Mouse (Mus musculus): ENCODE data around the gene Cit.

The Cit gene

DNA sequence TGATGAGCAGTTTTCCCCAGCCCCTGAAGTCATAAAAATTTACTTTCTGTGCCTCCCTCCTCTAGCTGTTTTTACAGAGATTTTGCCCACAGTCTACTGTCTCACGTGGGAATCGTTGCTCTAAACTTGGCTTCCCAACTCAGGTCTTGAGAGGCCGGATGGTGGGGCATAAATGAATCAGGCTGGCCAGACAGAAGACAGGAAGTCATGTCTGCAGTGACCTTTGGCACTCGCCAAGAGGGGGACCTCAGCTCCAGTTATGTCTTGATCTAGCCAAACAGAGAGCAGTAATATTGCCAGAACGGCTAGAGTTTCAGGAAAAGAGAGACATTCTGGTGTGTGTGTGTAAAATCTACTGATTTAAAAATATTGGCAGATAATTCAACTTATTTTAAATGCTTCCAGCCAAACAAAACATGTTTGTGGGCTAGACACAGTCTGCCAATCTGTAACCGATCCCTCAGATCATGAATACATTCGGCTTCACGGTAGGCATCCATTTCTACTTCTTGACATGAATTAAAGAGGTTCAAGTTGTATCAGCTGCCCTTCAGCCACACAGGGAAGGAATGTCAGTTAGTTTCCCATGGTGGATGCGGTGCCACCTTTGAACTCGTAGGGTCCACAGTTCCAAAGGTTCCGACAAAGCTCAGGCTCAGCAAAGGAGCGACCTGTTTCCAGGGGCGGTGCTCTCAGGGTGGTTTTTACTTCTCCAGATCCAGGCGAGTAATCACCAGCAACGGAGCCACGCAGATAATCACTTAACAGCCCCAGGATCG is 5.4 kb downstream of the Cit start:
- no peak for DNase-seq (ENCODE audit: low read depth)

DNA sequence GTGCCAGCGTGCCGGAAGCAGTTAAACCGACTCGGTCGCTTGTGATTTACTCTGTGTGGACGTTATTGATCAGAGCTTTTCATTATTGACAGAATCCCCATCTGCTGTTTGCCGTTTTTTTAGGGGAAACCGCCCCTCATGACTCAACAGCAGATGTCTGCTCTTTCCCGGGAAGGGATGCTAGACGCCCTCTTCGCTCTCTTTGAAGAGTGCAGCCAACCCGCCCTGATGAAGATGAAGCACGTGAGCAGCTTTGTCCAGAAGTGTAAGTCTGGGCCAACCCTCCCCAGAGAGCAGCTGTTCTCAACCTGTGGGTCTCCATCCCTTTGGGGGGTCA is 5.9 kb downstream of the Cit start:
- DNase-seq (ENCODE audit: low read depth) = no peak

DNA sequence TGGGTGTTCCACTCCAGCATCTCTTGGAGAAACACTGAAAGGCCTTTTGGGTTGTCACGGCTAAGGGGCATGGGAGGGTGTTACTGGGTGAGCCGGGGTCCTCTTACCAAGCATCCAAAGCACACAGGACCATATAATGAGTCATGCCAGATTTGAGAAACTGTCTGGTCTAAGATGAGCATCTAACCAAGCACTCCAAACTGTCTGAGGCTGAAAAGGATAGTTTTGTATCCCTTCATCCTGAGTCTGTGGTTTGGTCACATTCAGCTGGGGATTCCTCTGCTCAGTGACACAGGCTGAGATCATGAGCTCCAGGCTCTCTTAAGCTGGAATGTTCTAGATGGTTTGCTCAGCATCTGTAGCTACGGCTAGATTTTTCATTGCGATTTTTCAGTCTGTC is 7.4 kb downstream of the Cit start:
- no peak for DNase-seq (ENCODE audit: low read depth)

DNA sequence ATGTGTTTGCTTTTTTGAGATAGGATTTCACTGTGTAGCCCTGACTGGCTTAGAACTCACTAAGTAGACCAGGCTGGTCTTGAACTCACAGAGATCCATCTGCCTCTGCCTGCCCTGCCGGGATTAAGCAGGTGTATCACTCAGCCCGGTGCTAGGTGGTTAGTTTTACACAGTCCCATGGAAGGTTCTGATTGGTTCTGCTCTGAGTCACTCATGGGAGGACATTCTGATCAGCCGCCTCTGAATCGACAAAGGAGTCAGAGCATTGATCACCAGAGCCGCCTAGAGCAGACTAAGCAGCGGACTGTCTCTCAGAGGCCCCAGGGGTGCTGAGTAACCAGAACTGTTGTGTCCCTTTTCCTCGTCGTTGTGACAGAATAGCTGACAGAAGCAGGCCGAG is 8.6 kb downstream of the Cit start:
- no peak for DNase-seq (ENCODE audit: low read depth)

DNA sequence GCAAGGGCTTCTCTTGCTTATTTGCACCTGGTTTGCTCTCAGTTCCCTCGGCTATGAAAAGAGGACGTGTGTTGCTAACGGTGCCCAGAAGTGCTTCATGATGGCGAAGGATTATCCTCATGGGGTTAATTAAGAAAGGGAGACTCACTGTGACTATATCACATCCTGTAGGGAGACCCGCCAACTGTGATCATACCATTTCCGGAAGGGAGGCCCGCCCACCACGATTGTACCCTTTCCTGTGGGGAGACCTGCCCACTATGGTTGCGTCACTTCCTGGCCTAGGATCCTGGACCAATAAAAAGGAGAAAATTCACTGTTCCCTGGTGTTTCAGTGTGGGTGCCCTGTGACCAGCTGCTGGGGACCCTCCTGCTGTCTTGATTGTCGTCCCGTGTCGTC is 9.3 kb downstream of the Cit start:
- DNase-seq (ENCODE audit: low read depth) = peak; percentile 91

DNA sequence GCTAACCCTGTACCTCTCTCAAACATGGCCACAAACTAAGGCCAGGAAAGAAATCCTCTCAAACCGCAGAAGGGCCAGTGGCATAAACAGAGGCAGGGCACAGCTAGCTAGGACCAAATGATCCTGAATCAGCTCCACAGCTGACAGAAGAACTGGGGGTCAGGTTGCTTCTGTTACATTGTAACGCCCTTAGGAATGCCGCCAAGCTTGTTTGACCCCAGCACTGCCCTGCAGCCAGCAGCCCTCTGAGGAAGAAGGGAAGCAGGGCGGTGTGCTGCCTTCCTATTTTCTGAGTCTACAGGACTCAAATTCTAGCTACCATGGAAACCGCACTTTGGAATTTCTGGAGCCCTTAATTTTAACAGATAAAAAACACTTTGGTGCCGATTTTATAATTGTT is 13.6 kb downstream of the Cit start:
- DNase-seq (ENCODE audit: low read depth) = no peak

DNA sequence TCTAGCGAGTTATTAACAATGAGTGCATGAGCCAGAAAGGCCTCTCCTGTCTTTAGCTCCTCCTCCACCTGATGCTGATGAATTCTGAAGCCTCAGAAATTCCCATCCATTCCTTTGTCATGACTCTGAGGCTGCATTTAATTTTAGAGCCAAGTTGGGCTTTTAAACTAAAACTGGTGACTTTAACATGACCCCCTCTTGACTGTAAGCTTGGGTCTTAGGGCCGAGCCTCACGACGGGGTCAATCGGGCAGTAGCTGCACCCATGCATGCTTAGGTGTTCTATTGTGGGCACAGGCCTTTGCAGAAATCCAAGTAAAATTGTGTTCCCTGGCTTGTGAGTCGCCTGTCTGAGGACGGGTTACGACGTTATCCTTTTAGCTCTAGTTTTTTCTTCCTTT is 14.4 kb downstream of the Cit start:
- DNase-seq (ENCODE audit: low read depth) = no peak

DNA sequence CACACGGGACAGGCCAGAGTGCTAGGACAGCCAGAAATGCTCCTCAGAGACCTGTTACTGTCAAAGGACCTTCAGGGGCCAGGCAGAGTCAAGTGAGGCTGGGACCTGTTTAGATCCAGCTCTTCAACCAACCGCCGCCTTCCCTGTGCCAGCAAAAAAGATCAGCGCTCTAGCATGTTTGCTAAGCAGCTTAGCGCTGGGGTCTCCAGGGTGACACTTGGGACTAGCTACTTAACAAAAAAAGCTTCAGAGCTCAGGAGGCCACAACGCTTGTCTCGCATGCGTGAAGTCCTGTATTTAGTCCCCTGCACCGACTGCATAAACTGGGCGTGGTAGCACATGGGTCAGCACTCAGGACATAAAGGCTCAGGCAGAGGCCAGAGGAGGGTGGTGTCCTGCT is 16.9 kb downstream of the Cit start:
- no peak for DNase-seq (ENCODE audit: low read depth)

DNA sequence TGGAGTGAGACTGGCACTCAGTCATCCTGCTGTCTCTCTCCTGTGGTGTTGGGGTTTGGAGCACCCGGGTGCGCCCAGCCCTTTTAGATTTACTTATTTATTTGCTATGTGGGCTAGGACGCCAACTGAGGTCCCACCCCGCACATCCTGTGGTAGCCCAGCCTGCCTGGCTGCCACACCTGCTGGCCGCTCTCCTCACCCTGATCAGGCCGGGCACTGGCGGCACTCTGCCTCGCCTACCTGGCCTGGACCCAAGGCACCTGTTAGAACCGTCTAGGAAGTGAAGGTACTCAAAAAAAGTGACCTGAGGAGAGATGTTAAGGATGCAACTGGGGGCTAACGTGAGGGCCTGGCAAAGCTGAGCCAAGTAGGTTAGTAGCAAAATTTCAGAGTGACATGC is 17.4 kb downstream of the Cit start:
- DNase-seq (ENCODE audit: low read depth) = no peak

DNA sequence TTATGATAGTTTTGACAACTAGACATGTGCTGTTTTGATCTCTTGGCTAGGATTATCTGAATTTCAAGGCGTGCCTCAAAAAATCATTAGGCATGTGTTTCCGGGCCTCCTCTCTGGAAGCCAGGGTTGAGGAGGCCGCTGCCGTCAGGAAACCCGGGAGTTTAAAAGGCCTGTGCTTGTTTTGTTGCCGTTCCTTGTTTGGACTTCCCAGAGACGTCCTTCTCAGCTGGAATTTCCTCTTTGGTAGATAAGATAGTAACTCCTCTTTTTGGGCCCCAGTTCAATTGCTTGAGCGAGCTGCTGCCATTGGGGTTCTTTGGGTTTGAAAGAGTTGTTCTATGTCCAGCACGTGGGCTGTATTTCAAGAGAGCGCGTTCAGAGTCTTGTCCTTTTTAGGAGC is 21.2 kb downstream of the Cit start:
- no peak for DNase-seq (ENCODE audit: low read depth)

DNA sequence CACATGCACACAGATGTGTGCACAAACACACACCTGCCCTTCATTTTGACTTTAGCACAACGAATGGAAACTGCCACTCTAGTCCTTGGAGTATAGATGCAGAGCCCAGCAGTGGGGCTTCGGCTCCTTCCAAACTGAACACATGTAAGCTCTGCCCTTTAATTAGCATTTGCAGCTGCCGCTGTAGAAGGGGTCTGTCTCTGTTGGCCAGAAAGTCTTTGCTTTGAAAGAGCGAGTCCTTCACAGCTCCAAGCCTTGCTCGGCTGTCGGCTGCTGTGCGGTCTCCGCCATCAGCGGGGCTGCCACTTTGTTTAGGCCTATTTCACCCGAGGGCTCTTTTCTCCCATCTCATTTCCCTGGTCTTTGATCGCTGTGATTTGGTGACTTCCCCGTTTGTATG is 23.5 kb downstream of the Cit start:
- no peak for DNase-seq (ENCODE audit: low read depth)

DNA sequence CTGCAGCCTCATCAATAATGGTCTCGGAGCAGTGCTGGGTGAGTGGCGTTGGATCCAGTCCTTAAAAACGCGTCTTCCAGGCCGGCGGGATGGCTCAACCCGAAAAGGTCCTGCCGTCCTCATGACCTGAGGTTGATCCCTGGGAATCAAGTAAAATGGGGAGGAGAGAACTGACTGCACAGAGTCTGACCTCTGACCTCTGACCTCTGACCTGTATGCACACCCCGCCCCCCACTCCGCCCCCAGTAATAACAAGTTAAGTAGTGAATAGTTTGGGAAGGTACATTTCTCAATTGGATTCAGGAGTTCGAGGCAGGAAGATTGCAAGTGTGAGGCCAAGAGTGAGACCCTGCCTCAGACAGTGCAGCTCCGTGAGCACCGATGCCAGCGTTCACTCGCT is 24.1 kb downstream of the Cit start:
- DNase-seq (ENCODE audit: low read depth) = no peak

DNA sequence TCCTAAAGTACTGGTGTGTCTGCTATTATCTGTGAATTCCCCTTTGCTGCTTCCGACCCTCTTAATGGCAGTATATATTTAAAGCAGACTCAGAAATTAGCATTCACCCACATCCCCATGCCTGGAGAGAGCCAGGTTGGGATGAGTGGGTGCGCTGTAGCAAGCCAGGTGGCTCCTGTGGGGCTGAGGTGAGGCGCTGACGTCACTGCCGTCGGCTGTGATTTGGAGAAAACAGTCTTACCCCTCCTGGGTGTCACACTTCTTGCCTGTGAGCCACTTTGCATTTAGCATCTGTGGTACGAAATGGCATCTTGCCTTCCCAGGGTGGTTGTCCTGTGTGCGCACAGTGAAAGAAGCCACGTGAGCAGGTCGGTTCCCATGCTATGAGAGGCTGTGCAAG is 26.1 kb downstream of the Cit start:
- no peak for DNase-seq (ENCODE audit: low read depth)

DNA sequence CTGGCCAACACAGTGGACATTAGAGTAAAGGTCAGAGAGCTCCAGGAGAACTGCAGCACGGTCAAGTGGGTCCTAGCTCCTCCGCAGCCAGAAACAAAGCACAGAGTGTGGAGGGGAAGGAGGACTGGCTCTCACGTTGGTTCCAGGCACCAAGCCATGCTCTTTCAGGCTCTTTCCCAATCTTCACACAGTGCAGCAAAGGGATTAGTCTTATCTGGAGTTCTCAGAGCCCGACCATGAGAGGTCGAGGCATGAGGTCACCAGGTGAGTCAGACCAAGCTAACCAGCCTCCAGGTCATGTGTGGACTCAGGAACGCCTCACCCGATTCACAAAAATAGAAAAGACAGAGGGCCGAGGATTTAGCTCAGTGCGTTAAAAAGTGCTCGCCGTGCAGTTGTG is 27.0 kb downstream of the Cit start:
- DNase-seq (ENCODE audit: low read depth) = no peak

DNA sequence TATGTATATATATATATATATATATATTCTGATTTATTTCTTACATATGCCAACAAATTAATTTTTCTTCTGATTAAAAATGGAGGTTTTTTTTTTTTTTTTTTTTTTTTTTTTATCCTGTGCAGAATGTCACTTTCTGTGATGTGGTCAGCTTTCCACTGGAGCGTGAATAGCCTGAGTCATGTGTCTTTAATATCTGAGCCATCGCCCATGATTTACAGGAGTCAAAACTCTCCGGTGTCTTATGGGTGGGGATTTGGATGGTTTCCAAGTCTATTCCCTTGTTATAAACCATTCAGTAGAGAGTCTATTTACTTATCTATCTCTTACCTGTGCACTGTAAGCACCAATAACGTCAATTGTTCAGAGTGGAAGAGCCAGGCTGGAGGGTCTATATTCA is 27.9 kb downstream of the Cit start:
- no peak for DNase-seq (ENCODE audit: low read depth)

DNA sequence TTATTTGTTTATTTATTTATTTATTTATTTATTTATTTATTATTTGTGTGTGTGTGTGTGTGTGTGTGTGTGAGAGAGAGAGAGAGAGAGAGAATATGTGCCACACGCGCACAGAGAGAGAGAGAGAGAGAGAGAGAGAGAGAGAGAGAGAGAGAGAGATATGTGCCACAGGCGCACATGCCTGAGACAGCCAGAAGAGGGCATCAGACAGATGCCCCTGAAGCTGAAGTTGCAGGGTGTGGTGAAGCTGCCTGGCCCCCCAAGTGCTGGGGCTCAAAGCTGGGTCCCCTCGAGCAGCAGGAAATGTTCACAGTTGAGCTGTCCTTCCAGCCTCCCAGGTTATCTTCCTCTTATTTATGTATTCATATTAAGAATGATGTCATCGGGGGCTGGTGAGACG is 32.3 kb downstream of the Cit start:
- peak; percentile 27 for DNase-seq (ENCODE audit: low read depth)

DNA sequence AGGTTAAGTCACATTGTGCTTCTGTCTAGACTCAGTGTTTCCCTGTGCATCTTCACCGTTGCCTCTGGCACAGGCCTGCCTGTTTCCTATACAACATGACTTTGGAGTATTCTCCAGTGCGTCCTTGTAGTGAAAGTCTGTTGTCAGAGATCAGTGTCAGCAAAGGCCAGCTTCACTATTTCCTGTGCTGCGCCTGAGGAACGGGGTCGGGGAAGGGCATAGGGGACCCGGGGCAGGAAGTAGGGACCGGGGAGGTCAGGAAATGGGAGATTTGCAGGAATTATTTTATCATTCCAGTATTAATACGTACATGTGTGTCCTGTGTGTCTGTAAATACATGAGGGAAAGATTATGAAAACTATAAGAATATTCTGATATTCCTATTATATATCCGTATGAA is 37.1 kb downstream of the Cit start:
- DNase-seq (ENCODE audit: low read depth) = no peak

DNA sequence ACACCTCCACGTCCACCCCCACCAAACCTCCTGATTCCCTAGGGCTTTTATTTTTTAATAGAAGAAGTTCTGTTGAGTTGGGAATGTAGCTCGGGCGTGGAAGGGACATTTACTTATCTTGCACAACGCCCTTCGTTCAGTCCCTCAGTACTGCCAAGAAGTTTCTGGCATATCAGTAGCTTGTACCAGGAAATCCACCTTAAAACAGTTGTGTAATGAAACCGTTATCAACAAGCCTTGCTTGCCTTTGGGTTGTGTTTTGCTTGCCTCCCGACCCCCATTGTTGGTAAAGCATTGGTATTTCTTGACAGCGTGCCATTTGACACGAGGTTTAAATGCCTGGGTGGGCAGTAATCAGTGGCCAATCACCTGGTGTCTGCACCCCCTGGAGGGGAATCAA is 39.4 kb downstream of the Cit start:
- no peak for DNase-seq (ENCODE audit: low read depth)

DNA sequence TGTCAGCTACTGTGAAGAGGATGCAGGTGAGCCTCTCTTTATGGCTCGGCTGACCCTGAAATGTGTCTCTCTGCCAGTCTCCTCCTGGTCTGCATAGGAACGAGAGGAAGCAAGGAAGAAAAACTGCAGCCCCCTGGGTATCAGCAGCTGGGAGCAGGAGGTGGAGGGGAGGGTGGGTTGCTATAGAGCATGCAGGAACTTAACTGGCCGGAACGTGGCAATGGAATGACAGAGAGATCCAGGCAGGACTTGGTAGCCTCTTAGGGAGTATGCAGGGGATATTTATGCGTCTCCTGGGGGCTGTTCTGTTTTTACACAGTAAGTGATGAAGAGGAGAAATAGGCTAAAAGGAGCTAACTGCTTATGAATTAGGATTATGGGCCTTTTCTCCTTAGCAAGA is 48.7 kb downstream of the Cit start:
- DNase-seq (ENCODE audit: low read depth) = no peak

DNA sequence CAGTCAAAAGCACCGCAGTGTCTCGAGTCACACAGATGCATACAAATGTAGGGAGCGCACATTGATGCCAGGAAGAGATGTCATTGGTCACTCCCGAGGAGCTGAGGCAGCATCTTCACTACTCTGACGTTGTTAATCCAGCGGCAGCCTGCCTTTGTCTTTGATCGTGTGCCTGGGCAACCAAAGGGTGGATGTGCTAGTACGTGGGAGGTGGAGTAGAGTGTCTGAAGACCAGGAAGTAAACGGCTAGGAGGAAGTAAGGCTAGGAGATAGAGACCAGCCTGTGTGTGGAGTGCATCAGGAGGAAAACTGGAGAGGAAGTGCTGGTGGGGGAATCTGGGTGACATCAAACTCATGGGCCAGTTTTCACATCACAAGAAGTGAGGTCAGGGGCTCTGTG is 52.0 kb downstream of the Cit start:
- no peak for DNase-seq (ENCODE audit: low read depth)

DNA sequence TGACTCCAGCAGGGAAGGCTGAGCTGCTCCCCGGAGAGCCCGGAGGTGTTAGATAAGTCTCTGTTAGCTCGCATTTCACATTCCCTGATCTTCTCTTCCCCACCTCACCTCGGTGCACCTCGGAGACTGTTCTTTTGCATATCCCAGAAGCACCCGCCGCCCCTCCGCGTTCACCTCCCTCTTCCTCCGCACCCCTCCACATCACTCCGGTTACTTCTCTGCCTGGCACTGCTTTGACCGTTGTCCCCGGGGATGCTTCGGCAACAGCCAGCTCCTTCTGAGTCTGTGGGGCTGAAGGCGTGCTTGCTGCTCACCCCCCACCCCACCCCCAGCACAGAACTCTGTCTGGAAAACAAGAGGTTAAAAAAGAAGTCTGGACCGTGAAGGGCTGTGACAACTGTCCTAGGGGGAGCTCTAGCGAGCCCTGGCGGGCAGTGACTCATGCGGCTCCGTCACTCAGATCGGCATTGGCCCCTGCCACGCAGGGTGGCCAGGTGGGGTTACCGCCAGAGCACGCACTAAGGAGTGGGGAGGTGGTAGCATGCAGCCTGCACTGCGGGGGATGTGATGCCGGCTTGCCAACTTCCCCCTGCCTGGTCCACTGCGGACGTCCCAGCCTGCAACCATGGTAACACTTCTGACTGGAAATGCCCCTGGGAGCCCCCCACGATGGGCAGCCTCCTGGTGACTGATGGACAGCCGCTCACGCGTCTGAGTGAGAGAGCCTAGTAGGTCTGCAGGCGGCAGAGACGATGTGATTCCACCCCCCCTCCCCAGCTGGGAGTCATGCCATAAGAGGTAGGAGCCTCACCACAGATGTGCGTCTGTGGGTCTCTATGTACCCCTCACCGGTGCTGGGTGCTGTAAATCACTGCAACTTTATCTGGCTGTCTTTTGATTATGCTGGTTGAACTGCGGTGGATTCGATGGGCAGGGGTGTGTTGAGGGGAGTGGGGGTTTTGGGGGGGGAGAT is 62.2 kb downstream of the Cit start:
- DNase-seq (ENCODE audit: low read depth) = peak; percentile 12

DNA sequence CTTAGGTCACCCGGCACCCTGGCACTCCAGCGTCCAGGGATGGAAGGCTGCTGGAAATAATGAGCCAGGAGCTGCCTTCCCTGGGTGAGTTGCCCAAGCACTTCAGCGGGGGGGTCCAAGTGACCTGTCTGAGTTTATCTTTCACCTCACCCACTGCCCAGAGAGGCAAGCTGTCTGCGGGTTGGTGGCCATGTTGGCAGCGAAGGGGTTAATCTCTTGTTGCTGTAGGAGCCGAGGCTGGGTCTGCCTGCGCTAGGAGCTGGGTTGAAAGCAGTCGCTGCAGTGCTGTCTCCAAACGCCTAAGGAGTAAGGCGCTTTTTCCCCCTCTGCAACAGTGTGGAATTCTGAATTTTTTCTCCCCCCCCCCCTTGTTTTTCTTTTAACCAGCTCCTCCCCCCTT is 63.2 kb downstream of the Cit start:
- DNase-seq (ENCODE audit: low read depth) = no peak

DNA sequence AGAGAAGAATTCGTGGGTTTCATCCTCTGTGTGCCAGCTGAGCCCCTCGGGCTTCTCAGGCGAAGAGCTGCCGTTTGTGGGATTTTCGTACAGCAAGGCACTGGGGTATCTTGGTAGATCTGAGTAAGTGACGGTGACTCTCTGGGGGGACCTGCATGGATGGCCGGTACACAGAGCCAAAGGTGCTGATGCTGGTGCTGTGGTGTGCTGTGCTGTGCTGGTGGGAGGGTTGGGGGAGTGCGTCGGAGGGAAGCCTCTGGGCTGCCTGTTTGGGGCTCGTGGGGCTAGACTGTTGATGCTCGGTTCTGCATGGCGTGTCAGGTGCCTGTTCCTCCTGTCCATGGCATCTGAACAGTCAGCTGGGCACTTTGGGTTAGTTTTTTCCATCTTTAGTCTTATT is 63.6 kb downstream of the Cit start:
- no peak for DNase-seq (ENCODE audit: low read depth)

DNA sequence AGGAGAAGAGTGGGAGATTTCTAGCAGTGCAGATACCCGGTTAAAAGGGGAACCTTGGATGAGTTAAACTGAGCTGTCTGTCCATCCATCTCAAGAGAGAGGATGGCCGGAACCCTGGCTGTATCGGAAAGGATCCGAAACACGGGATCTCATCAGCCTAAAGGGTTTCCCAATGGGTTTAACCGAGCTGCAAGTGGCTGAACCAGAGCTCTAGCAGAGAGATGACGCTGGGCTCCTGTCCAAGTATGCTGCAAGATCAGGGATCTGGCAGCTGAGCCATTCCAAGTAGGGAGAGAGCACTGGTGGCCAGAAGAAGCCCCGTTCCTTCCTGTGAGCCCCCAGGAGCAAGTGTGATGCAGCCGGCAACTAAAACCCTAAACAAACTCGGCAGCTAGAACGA is 64.0 kb downstream of the Cit start:
- no peak for DNase-seq (ENCODE audit: low read depth)
